Mouse (Mus musculus) spleen, postnatal 0 days (tissue): Measurements from ENCODE around the gene Gm14434. TPM values are rescaled to one million over a fixed set of nuclear protein-coding genes. Genes with fewer than 3 reads are reported as not detected.

Experiments used
- polyA plus RNA-seq: library from polyadenylated mRNA; unstranded; fragments of >200 nt; fragmentation: Nextera tagmentation; extraction: Ambion mirVana; gene quantifications from 2 replicates; pipeline ENCODE4 v1.2.1, GENCODE M21; 2015

The Gm14434 gene
- 4.5 and 7.7 TPM in 2 replicates for polyA plus RNA-seq

DNA sequence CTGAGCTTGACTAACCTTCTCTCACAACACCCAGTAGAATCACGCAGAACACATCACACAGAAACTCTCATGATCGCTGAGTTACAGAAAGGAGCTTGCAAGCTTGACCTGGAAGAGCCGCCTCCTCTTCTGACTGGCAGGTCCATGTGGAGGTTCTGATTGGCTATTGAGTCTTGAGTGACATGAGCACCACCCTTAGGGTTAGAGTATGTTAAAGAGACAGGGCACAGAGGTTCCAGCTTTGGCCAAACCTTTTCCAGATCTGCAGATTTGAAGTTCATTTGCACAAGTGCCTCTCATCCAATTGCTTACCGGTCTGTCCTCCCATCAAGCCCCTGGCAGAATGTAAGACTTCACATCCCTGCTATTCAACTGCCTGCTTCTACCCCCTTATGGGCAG, at the start of gene Gm14434:
TSS of gene Gm14434 (minus strand) at position 101 of the 400 bp plus-strand sequence.

DNA sequence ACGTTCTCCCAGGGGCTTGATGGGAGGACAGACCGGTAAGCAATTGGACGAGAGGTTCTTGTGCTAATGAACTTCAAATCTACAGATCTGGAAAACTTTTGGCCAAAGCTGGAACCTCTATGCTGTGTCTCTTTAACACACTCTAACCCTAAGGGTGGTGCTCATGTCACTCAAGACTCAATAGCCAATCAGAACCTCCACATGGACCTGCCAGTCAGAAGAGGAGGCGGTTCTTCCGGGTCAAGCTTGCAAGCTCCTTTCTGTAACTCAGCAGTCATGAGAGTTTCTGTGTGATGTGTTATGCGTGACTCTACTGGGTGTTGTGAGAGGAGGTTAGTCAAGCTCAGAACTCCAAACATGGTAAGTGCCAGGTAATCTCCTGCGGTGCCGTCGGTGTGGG, 34.2 kb upstream of the Gm14434 start, which contains the start of gene Zfp967:
TSS of gene Zfp967 (plus strand) at position 301 of the 400 bp plus-strand sequence.

DNA sequence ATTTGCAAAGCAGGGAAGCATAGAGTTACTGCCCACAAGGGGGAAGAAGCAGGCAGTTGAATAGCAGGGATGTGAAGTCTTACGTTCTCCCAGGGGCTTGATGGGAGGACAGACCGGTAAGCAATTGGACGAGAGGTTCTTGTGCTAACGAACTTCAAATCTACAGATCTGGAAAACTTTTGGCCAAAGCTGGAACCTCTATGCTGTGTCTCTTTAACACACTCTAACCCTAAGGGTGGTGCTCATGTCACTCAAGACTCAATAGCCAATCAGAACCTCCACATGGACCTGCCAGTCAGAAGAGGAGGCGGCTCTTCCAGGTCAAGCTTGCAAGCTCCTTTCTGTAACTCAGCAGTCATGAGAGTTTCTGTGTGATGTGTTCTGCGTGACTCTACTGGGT, 63.3 kb downstream of the Gm14434 start, which contains the start of gene Gm14435:
TSS of gene Gm14435 (plus strand) at position 301 of the 400 bp plus-strand sequence.

Other genes starting within 250 kb of the Gm14434 start
- not detected in 2 replicates for gene Gm11009, start 167.3 kb downstream of the Gm14434 start, polyA plus RNA-seq
- gene Gm14435, start 63.2 kb downstream of the Gm14434 start, polyA plus RNA-seq, result 4.1 and 5.9 TPM in 2 replicates
- not detected in 2 replicates for gene Zfp967, start 34.3 kb upstream of the Gm14434 start, polyA plus RNA-seq
- 8.3 and 12.1 TPM in 2 replicates for gene Gm14308, start 149.6 kb upstream of the Gm14434 start, polyA plus RNA-seq
- 0.67 and 4.9 TPM in 2 replicates for gene Zfp973, start 183.7 kb upstream of the Gm14434 start, polyA plus RNA-seq
- gene Gm14305, start 221.5 kb upstream of the Gm14434 start, polyA plus RNA-seq, result 8.0 and 11.8 TPM in 2 replicates